Mouse (Mus musculus): ENCODE data around the gene Glis1.
A peak's percentile ranks its signal among the peaks of the same experiment; 100 is the strongest.

Glis1 gene

GRCm38 (mm10) chr4:107453141-107453984, 19.0 kb downstream of the Glis1 start:
- DNase-seq: peak; percentile 89

- no peak for DNase-seq
These were observed 23.2 kb downstream of the Glis1 start for GRCm38 (mm10) chr4:107457602-107458001.

- DNase-seq: no peak
These were observed 24.5 kb downstream of the Glis1 start for GRCm38 (mm10) chr4:107458907-107459306.

- DNase-seq: peak; percentile 27
These were observed 25.1 kb downstream of the Glis1 start for GRCm38 (mm10) chr4:107459461-107459860.

- DNase-seq: no peak
These were observed 26.1 kb downstream of the Glis1 start for GRCm38 (mm10) chr4:107460468-107460867.

GRCm38 (mm10) chr4:107467831-107468230, 33.4 kb downstream of the Glis1 start:
- DNase-seq: no peak

GRCm38 (mm10) chr4:107468264-107468663, 33.9 kb downstream of the Glis1 start:
- peak; percentile 42 for DNase-seq

- DNase-seq: no peak
These were observed 34.4 kb downstream of the Glis1 start for GRCm38 (mm10) chr4:107468768-107469167.

- DNase-seq: no peak
These were observed 41.9 kb downstream of the Glis1 start for GRCm38 (mm10) chr4:107476266-107476665.

- DNase-seq: no peak
These were observed 44.6 kb downstream of the Glis1 start for GRCm38 (mm10) chr4:107479015-107479414.

GRCm38 (mm10) chr4:107482541-107482940, 48.1 kb downstream of the Glis1 start:
- DNase-seq: no peak

- DNase-seq: no peak
These were observed 49.3 kb downstream of the Glis1 start for GRCm38 (mm10) chr4:107483556-107484220.

- no peak for DNase-seq
These were observed 49.8 kb downstream of the Glis1 start for GRCm38 (mm10) chr4:107484221-107484575.

GRCm38 (mm10) chr4:107485903-107486302, 51.5 kb downstream of the Glis1 start:
- DNase-seq: no peak

GRCm38 (mm10) chr4:107489121-107489840, 54.9 kb downstream of the Glis1 start:
- no peak for DNase-seq

- no peak for DNase-seq
These were observed 58.6 kb downstream of the Glis1 start for GRCm38 (mm10) chr4:107492991-107493390.

GRCm38 (mm10) chr4:107495751-107496430, 61.5 kb downstream of the Glis1 start:
- DNase-seq: no peak

- DNase-seq: no peak
These were observed 63.1 kb downstream of the Glis1 start for GRCm38 (mm10) chr4:107497430-107497935.

GRCm38 (mm10) chr4:107502601-107503051, 68.2 kb downstream of the Glis1 start:
- DNase-seq: no peak

GRCm38 (mm10) chr4:107514981-107515380, 80.6 kb downstream of the Glis1 start:
- DNase-seq: no peak

- DNase-seq: no peak
These were observed 81.2 kb downstream of the Glis1 start for GRCm38 (mm10) chr4:107515626-107516025.

- DNase-seq: no peak
These were observed 84.4 kb downstream of the Glis1 start for GRCm38 (mm10) chr4:107518766-107519165.

GRCm38 (mm10) chr4:107520071-107520470, 85.7 kb downstream of the Glis1 start:
- no peak for DNase-seq

All from kidney, adult 18-20 months (tissue).